Mouse (Mus musculus) right cerebral cortex, postnatal 36 days (tissue): ENCODE measurements around the gene Gm4307.
"Not testable (repeated sequence)": the region's sequence is repeated elsewhere in the genome, so short reads cannot be mapped to it uniquely, and the experiment has no call there.

Source experiments
- DNase-seq, 2 experiments: peaks; one replicate each; pipeline ENCODE4 v3.0.0; 2022; ENCODE audit warnings: low spot score in 2 of 2, mixed read lengths in 1 of 2

Gene Gm4307

DNA sequence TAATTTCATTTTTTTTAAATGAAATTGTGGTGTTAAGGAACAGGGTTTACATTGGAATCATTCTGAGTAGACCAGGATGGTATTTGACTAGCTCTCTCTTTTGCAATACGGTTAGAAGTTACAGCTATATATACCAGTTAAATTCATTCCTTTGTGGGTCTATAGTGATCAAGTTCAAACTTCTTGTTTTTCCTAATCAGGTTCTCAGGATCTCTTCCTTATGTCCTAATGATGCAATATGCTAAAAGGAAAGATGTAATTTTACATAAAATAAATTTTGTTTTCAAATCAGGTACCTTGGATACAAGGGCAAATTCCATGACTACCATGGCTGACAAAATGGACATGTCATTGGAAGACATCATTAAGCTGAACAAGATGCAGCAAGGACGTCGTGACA lies at the start of gene Gm4307:
Gm4307 (plus strand) TSS at position 301 of the 400 bp plus-strand sequence.
- not testable (repeated sequence) for DNase-seq

DNA sequence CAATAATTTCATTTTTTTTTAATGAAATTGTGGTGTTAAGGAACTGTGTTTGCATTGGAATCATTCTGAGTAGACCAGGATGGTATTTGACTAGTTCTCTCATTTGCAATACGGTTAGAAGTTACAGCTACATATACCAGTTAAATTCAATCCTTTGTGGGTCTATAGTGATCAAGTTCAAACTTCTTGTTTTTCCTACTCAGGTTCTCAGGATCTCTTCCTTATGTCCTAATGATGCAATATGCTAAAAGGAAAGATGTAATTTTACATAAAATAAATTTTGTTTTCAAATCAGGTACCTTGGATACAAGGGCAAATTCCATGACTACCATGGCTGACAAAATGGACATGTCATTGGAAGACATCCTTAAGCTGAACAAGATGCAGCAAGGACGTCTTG lies 25.8 kb upstream of the Gm4307 start, which contains the start of gene Gm4301:
Gm4301 (plus strand) TSS at position 301 of the 400 bp plus-strand sequence.
- DNase-seq: not testable (repeated sequence)

DNA sequence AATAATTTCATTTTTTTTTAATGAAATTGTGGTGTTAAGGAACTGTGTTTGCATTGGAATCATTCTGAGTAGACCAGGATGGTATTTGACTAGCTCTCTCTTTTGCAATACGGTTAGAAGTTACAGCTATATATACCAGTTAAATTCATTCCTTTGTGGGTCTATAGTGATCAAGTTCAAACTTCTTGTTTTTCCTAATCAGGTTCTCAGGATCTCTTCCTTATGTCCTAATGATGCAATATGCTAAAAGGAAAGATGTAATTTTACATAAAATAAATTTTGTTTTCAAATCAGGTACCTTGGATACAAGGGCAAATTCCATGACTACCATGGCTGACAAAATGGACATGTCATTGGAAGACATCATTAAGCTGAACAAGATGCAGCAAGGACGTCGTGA lies 20.6 kb upstream of the Gm4307 start, which contains the start of gene Gm4302:
Gm4302 (plus strand) TSS at position 301 of the 400 bp plus-strand sequence.
- DNase-seq: not testable (repeated sequence)

DNA sequence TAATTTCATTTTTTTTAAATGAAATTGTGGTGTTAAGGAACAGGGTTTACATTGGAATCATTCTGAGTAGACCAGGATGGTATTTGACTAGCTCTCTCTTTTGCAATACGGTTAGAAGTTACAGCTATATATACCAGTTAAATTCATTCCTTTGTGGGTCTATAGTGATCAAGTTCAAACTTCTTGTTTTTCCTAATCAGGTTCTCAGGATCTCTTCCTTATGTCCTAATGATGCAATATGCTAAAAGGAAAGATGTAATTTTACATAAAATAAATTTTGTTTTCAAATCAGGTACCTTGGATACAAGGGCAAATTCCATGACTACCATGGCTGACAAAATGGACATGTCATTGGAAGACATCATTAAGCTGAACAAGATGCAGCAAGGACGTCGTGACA lies 15.5 kb upstream of the Gm4307 start, which contains the start of gene Gm4303:
Gm4303 (plus strand) TSS at position 301 of the 400 bp plus-strand sequence.
- not testable (repeated sequence) for DNase-seq

DNA sequence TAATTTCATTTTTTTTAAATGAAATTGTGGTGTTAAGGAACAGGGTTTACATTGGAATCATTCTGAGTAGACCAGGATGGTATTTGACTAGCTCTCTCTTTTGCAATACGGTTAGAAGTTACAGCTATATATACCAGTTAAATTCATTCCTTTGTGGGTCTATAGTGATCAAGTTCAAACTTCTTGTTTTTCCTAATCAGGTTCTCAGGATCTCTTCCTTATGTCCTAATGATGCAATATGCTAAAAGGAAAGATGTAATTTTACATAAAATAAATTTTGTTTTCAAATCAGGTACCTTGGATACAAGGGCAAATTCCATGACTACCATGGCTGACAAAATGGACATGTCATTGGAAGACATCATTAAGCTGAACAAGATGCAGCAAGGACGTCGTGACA lies 10.3 kb upstream of the Gm4307 start, which contains the start of gene Gm4305:
Gm4305 (plus strand) TSS at position 301 of the 400 bp plus-strand sequence.
- not testable (repeated sequence) for DNase-seq

DNA sequence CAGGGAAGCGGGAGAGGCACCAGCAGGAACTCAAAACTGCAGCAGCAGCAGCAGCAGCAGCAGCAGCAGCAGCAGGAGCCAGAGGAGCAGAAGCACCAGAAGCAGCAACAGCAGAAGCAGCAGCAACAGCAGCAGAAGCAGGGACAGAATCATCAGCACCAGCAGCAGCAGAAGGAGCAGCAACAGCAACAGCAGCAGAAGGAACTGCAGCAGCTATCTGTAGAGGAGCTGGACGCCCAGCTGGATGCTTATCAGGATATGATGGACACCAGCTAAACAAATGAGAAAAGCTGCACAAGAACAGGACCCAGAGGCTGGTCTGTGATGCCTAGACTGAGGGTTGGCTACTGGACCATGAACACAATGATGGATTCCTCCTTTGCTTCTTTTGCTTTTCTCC lies 4.3 kb upstream of the Gm4307 start:
- DNase-seq: peak in 1 of 2 experiments; percentile 1

DNA sequence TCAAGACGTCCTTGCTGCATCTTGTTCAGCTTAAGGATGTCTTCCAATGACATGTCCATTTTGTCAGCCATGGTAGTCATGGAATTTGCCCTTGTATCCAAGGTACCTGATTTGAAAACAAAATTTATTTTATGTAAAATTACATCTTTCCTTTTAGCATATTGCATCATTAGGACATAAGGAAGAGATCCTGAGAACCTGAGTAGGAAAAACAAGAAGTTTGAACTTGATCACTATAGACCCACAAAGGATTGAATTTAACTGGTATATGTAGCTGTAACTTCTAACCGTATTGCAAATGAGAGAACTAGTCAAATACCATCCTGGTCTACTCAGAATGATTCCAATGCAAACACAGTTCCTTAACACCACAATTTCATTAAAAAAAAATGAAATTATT lies 21.3 kb downstream of the Gm4307 start, which contains the start of gene Gm4312:
Gm4312 (minus strand) TSS at position 101 of the 400 bp plus-strand sequence.
- DNase-seq: not testable (repeated sequence)

DNA sequence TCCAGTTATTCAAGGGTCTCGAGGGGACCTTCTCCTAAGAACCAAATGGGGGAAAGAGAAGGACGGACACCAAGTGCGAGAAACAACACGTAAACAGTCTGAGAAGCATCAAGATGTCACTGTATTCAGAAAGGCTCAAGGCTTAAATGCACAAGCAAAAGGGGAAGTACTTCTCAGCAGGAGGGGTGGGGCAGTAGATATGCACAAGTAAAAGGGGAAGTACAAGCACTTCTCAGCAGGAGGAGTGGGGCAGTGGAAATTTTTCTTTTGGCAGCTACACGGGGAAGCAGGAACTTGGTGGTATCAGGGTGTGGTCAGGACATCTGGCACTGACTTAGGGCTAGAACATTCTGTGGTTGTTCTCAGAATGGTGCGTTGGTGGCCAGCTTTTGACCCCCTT lies 41.2 kb downstream of the Gm4307 start:
- not testable (repeated sequence) for DNase-seq
